Mouse (Mus musculus) erythroblast, embryonic 14.5 days (primary cell): ENCODE measurements at regions not wholly inside any gene's neighbourhood (a gene's known extent, or its start where the extent isn't known, plus 50 kb on each side); places are given as distances from the start of the nearest gene placed in this dataset.

Source experiments
- GATA1 ChIP-seq: IDR thresholded peaks from 2 replicates; pipeline ENCODE4 v1.6.1; 2012; ENCODE audit warnings: low read length, inconsistent platforms, mixed read lengths
- TAL1 ChIP-seq: IDR thresholded peaks from 3 replicates; pipeline ENCODE4 v1.6.1; 2012; ENCODE audit warnings: low read length, inconsistent platforms, mixed read lengths

DNA sequence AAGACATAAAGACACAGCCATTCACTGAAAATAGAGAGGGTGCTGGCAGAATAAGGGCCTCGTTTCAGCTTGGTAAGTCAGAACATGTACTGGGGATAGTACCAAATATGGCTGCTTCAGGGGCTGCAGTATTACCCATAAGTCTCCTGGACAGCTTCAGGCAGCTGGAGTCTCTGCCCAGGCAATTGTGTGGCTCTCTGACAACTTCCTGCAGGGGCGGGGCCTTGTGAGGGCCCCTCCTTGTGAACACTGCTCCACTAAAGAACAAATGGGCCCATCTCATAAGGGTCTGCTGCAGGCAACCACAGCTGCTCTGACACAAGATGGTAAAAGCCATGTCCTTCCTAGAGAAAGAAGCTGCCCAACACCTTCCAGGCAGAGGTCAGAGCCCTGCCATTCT is 102.4 kb upstream of the Smad3 start:
- TF ChIP-seq GATA1 (no peak), TAL1 (no peak)
